Mouse (Mus musculus): ENCODE data around the gene Srm.

- TF ChIP-seq CTCF (IDR thresholded peaks at IDR 0.05; ENCODE audit: insufficient read depth, low read length) (no peak), POLR2A (IDR thresholded peaks at IDR 0.05; ENCODE audit: borderline replicate concordance, extremely low read depth, low read depth, low read length) (no peak)
Observed at GRCm38 (mm10) chr4:148604141-148604540, 12.8 kb downstream of the Srm start.
